Comparison of ENCODE assay signal across 28 mouse cellular contexts in the genomic region with DNA sequence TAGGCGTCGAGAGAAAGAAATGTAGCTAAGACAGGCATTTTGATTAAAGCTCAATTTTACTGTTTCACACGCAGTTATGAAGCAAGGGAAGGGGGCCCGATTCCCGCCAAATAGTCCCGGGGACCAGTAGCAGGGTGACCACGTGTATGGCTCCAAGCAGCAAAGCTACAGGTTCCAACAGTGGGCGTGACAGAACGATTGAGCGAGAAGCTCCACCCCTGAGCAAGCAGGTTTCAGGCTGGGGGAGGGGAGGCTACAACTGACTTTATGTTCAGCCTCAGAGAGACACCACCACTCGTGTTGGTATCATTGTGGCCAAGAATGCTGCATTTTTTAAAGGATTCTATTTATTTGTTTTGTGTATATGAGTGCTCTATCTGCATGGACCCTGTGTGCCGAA. TPM values are rescaled to one million over a fixed set of nuclear protein-coding genes. Genes with fewer than 3 reads are reported as not detected.
DNase-seq lines count a peak whose midpoint lies in the region; ATAC-seq lines count a peak whose summit lies in the region.
"Had no signal": no experiment of that assay in that cellular context is flagged by ENCODE, and none has a peak within 500 bp of the region (broad histone marks: within the 10 kb centered on the region; RNA-seq: fewer than 3 reads in every experiment).

No protein-coding gene starts in this region.

- H3K27ac ChIP-seq in kidney, embryonic 15.5 days, result no peak overlapping the region
- H3K27ac ChIP-seq: embryonic facial prominence, embryonic 10.5 days; embryonic facial prominence, embryonic 12.5 days; forebrain, embryonic 12.5 days had no signal

- H3K27me3 ChIP-seq in kidney, embryonic 15.5 days, result no peaks in the 10 kb centered on the region
- H3K27me3 ChIP-seq: CH12.LX; embryonic facial prominence, embryonic 12.5 days had no signal

- no peak overlapping the region for H3K9ac ChIP-seq in kidney, embryonic 15.5 days
- H3K9ac ChIP-seq: embryonic facial prominence, embryonic 12.5 days; forebrain, embryonic 12.5 days; forebrain, postnatal 0 days had no signal

- no peaks in the 10 kb centered on the region for H3K36me3 ChIP-seq in kidney, embryonic 15.5 days
- H3K36me3 ChIP-seq: embryonic facial prominence, embryonic 10.5 days; embryonic facial prominence, embryonic 12.5 days; forebrain, embryonic 12.5 days had no signal

- no peak overlapping the region for H3K4me3 ChIP-seq in kidney, embryonic 15.5 days (replicated peaks)
- H3K4me3 ChIP-seq: embryonic facial prominence, embryonic 10.5 days; embryonic facial prominence, embryonic 12.5 days; forebrain, embryonic 12.5 days had no signal

- H3K4me2 ChIP-seq in kidney, embryonic 15.5 days, result 0 out of 2 replicates have a peak overlapping the region, but pooled peaks have one; percentile 21
- H3K4me2 ChIP-seq: embryonic facial prominence, embryonic 12.5 days; forebrain, embryonic 12.5 days had no signal

- H3K9me3 ChIP-seq in kidney, embryonic 15.5 days (replicated peaks), result peaks cover 2% of the 10 kb centered on the region

- DNase-seq in kidney, adult 9 months, result no peak
- DNase-seq in A20 (ENCODE audit: low read depth, low spot score) (peak; percentile 37), ES-CJ7 (ENCODE audit: low read depth, low spot score) (peak; percentile 74), ZHBTc4 (ENCODE audit: low read depth, low spot score) (peak; percentile 67)
- DNase-seq in heart, postnatal 14 days, result no peak
- DNase-seq: adrenal gland, adult 8-10 months; adrenal gland, postnatal 14 days; adrenal gland, postnatal 36 days; B cell, adult 2 months; cerebellum, adult 11-12 months; cerebellum, adult 2 months; cerebellum, adult 9-10 months; cerebellum, postnatal 10 days; cerebellum, postnatal 25 days had no signal

- intact Hi-C loops in heart, postnatal 14 days (cut with DNase I), result loop anchor here (2.0 to 5.0 kb wide), 2 partner anchors 42 to 345 kb away; no protein-coding TSS in a partner anchor

- no peaks in the 10 kb centered on the region for H3K4me1 ChIP-seq in kidney, embryonic 15.5 days
- H3K4me1 ChIP-seq: embryonic facial prominence, embryonic 12.5 days; forebrain, embryonic 12.5 days had no signal

- 35% methylated on average over 12 of the region's 12 CpGs for WGBS in kidney, embryonic 15.5 days

- no peak for ATAC-seq in kidney, embryonic 15.5 days (replicated peaks; ENCODE audit: low FRiP score)
- no peak for ATAC-seq in activated CD4-positive, CD25-positive, alpha-beta regulatory T cell, adult 4 months
- ATAC-seq: CD4-positive, CD25-positive, alpha-beta regulatory T cell, adult 4 months; forebrain, embryonic 14.5 days had no signal

RNA-seq across cellular contexts. Expression of a gene that starts 28.0 kb away (rescaled TPM):
- polyA plus RNA-seq in kidney, embryonic 15.5 days (2015; fragmentation: Nextera tagmentation; extraction: Ambion mirVana), result not detected in 2 replicates
- polyA plus RNA-seq in activated CD4-positive, CD25-positive, alpha-beta regulatory T cell, adult 4 months (2017; shearing (Covaris generic)), result not detected
- total RNA-seq in heart, postnatal 14 days (2021), result under 1 TPM; 0.24 to 0.57 TPM
- total RNA-seq: adrenal gland, adult 18-20 months; adrenal gland, adult 8-10 months; ES-E14; forebrain, postnatal 0 days; MEL had no signal
- polyA plus RNA-seq: CD4-positive, CD25-positive, alpha-beta regulatory T cell, adult 4 months; embryonic facial prominence, embryonic 10.5 days; embryonic facial prominence, embryonic 12.5 days; embryonic facial prominence, embryonic 14.5 days; forebrain, embryonic 12.5 days had no signal

RNA-seq across cellular contexts. Expression of a gene that starts 50.9 kb away (rescaled TPM):
- polyA plus RNA-seq in kidney, embryonic 15.5 days (2015; fragmentation: Nextera tagmentation; extraction: Ambion mirVana), result not detected in 2 replicates
- polyA plus RNA-seq in activated CD4-positive, CD25-positive, alpha-beta regulatory T cell, adult 4 months (2017; shearing (Covaris generic)), result not detected
- total RNA-seq in heart, postnatal 14 days (2021), result not detected
- total RNA-seq: adrenal gland, adult 18-20 months; adrenal gland, adult 8-10 months; adrenal gland, postnatal 14 days; adrenal gland, postnatal 36 days; ES-E14; forebrain, postnatal 0 days; MEL had no signal
- polyA plus RNA-seq: CD4-positive, CD25-positive, alpha-beta regulatory T cell, adult 4 months; cerebellum, adult 2 months; cortical plate, adult 2 months; embryonic facial prominence, embryonic 10.5 days; embryonic facial prominence, embryonic 12.5 days; forebrain, embryonic 12.5 days; forebrain, embryonic 14.5 days; forebrain, postnatal 0 days had no signal

Comparison
In these comparisons a context has a peak if more than half of its experiments do, and no peak if none do; other contexts are left out.
1. DNase-seq: peak in A20 (single experiment), ES-CJ7 (single experiment) and ZHBTc4 (single experiment); none in kidney, adult 9 months (single experiment) and heart, postnatal 14 days (0 of 2).